Mouse (Mus musculus): ENCODE data around the gene Cdc42bpg.

- no peak for TF ChIP-seq CTCF (conservative IDR thresholded peaks at IDR 0.05 in 1 of 2, IDR thresholded peaks at IDR 0.05 in 1 of 2; ENCODE audit: low read depth in 2 of 2, low read length in 2 of 2)
- TF ChIP-seq POLR2A (IDR thresholded peaks at IDR 0.05; ENCODE audit: low read depth, low read length) = peak; percentile 8; the same call in 1 of the 2 replicates
- no peak for TF ChIP-seq CHD2 (IDR thresholded peaks at IDR 0.05; ENCODE audit: low read length)
These were observed 9.6 kb upstream of the Cdc42bpg start for GRCm38 (mm10) chr19:6296551-6297210.
